Comparison of ENCODE assay signal across 24 mouse cellular contexts in the genomic region with DNA sequence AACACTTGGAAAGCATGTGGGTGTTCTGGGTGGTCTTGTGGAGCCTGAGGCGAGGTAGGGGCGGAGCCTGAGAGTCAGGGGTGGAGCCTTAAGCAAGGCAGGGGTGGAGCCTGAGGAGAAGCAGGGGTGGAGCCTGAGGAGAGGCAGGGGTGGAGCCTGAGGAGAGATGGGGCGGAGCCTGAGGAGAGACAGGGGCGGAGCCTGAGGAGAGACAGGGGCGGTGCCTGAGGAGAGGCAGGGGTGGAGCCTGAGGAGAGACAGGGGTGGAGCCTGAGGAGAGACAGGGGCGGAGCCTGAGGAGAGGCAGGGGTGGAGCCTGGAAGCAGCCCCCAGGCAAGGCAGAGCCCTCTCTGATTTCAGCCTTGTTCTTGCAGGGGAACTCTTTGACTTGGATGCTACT.
A peak's percentile ranks its signal among the peaks of the same experiment; 100 is the strongest.
DNase-seq lines count a peak whose midpoint lies in the region; ATAC-seq and TF ChIP-seq lines count a peak whose summit lies in the region.
"Had no signal": no experiment of that assay in that cellular context is flagged by ENCODE, and none has a peak within 500 bp of the region (broad histone marks: within the 10 kb centered on the region; RNA-seq: fewer than 3 reads in every experiment).

No protein-coding gene starts in this region.

- ATAC-seq in stomach, postnatal 0 days (ENCODE audit: low FRiP score, low TSS enrichment) = no peak
- no peak for ATAC-seq in intestine, embryonic 15.5 days
- ATAC-seq: activated CD4-positive, CD25-positive, alpha-beta regulatory T cell, adult 4 months; forebrain, postnatal 0 days had no signal

- no peaks in the 10 kb centered on the region for H3K36me3 ChIP-seq in ES-E14 (ENCODE audit: control insufficient read depth, insufficient read depth, low read length, poor library complexity, severe bottlenecking)
- no peaks in the 10 kb centered on the region for H3K36me3 ChIP-seq in stomach, postnatal 0 days (ENCODE audit: control insufficient read depth, insufficient read depth, low read length)
- no peaks in the 10 kb centered on the region for H3K36me3 ChIP-seq in intestine, embryonic 15.5 days
- H3K36me3 ChIP-seq: embryonic facial prominence, embryonic 10.5 days; forebrain, embryonic 10.5 days; heart, embryonic 12.5 days; limb, embryonic 12.5 days; lung, embryonic 15.5 days had no signal

- peak overlapping the region in 1 of 2 experiments; percentile 47; a peak in 1 of 4 replicates for H3K4me3 ChIP-seq in ES-E14 (ENCODE audit: insufficient read depth in 1 of 2, low read depth in 1 of 2, low read length in 2 of 2, poor library complexity in 1 of 2, severe bottlenecking in 1 of 2)
- no peak overlapping the region for H3K4me3 ChIP-seq in bone marrow, adult 2 months (replicated peaks; ENCODE audit: control insufficient read depth, low read depth, low read length)
- no peak overlapping the region for H3K4me3 ChIP-seq in stomach, postnatal 0 days (ENCODE audit: low read depth, low read length)
- H3K4me3 ChIP-seq in intestine, embryonic 15.5 days (replicated peaks) = no peak overlapping the region
- H3K4me3 ChIP-seq: embryonic facial prominence, embryonic 10.5 days; forebrain, embryonic 10.5 days; heart, embryonic 12.5 days; limb, embryonic 12.5 days; lung, embryonic 15.5 days; myocyte had no signal

- TF ChIP-seq CTCF in bone marrow, adult 2 months (IDR thresholded peaks at IDR 0.05; ENCODE audit: control insufficient read depth, insufficient read depth, low read length) = no peak
- TF ChIP-seq CTCF in stomach, postnatal 0 days (IDR thresholded peaks at IDR 0.05; ENCODE audit: low read depth) = no peak

- in situ Hi-C loops in ES-E14 (cut with MboI; ENCODE audit: low sequenced_read_pairs in 2 of 2, unreplicated experiment in 2 of 2) = loop anchor here in 1 of 2 experiments (5.0 kb wide), 1 partner anchor 54 kb away; no protein-coding TSS in a partner anchor

- no peak overlapping the region for H3K4me2 ChIP-seq in stomach, postnatal 0 days (replicated peaks; ENCODE audit: low read depth)
- H3K4me2 ChIP-seq in intestine, embryonic 15.5 days (replicated peaks) = no peak overlapping the region
- H3K4me2 ChIP-seq: heart, embryonic 12.5 days; limb, embryonic 12.5 days; lung, embryonic 15.5 days had no signal

- no peak overlapping the region for H3K9ac ChIP-seq in ES-E14 (ENCODE audit: insufficient read depth, low read depth, low read length, poor library complexity, severe bottlenecking)
- H3K9ac ChIP-seq in stomach, postnatal 0 days (ENCODE audit: low read length) = no peak overlapping the region
- H3K9ac ChIP-seq in intestine, embryonic 15.5 days = no peak overlapping the region
- H3K9ac ChIP-seq: forebrain, postnatal 0 days; heart, embryonic 12.5 days; limb, embryonic 12.5 days; liver, embryonic 14.5 days; lung, embryonic 15.5 days had no signal

- no peaks in the 10 kb centered on the region for H3K27me3 ChIP-seq in stomach, postnatal 0 days (ENCODE audit: control insufficient read depth, insufficient read depth, low read length)
- H3K27me3 ChIP-seq in intestine, embryonic 15.5 days (replicated peaks) = peaks cover 26% of the 10 kb centered on the region; the same call in 1 of the 2 replicates

- no peak overlapping the region for H3K27ac ChIP-seq in ES-E14 (ENCODE audit: insufficient read depth, low read depth, low read length, poor library complexity, severe bottlenecking)
- peak overlapping the region; percentile 64; the same call in 1 of the 2 replicates for H3K27ac ChIP-seq in bone marrow, adult 2 months (ENCODE audit: control insufficient read depth, insufficient read depth, low read depth, low read length, poor library complexity)
- no peak overlapping the region for H3K27ac ChIP-seq in stomach, postnatal 0 days (replicated peaks)
- H3K27ac ChIP-seq in intestine, embryonic 15.5 days = no peak overlapping the region
- H3K27ac ChIP-seq: embryonic facial prominence, embryonic 10.5 days; forebrain, embryonic 10.5 days; limb, embryonic 12.5 days; liver, embryonic 14.5 days; lung, embryonic 15.5 days had no signal

- DNase-seq in testis, postnatal 14 days (ENCODE audit: low spot score) = peak; percentile 36
- no peak for DNase-seq in testis, postnatal 10 days (ENCODE audit: low spot score)
- peak; percentile 89 for DNase-seq in ES-E14 (ENCODE audit: low read depth, low spot score)
- DNase-seq in stomach, postnatal 0 days (ENCODE audit: low spot score) = peak; percentile 17
- DNase-seq in left cerebral cortex, adult 9 months (ENCODE audit: low spot score in 2 of 2) = no peak
- DNase-seq in heart, postnatal 4 days = no peak
- DNase-seq: adrenal gland, adult 8-10 months; cerebellum, adult 8-10 months; forebrain, postnatal 0 days; gastrocnemius, postnatal 25 days; kidney, postnatal 14 days; lung, postnatal 36 days; midbrain, embryonic 14.5 days; thymus, postnatal 14 days had no signal

- TF ChIP-seq POLR2A in bone marrow, adult 2 months (IDR thresholded peaks at IDR 0.05; ENCODE audit: borderline replicate concordance, control insufficient read depth, low read depth, low read length) = no peak

- 87% methylated on average over 6 of the region's 6 CpGs for WGBS in bone marrow, adult 2 months
- WGBS in stomach, postnatal 0 days = 77% methylated on average over 5 of the region's 6 CpGs
- 81% methylated on average over 6 of the region's 6 CpGs for WGBS in intestine, embryonic 15.5 days

- TF ChIP-seq EP300 in stomach, postnatal 0 days (optimal IDR thresholded peaks at IDR 0.05) = no peak

- H3K4me1 ChIP-seq in ES-E14 (ENCODE audit: control insufficient read depth in 2 of 2, insufficient read depth in 2 of 2, low read length in 2 of 2, poor library complexity in 1 of 2) = peaks cover 0 to 10% of the 10 kb centered on the region in 2 experiments; a peak in 1 of 4 replicates
- H3K4me1 ChIP-seq in bone marrow, adult 2 months (ENCODE audit: control insufficient read depth, insufficient read depth, low read length) = peaks cover 19% of the 10 kb centered on the region
- H3K4me1 ChIP-seq in stomach, postnatal 0 days (replicated peaks; ENCODE audit: control insufficient read depth, insufficient read depth) = peaks cover 4% of the 10 kb centered on the region; the same call in 1 of the 2 replicates
- H3K4me1 ChIP-seq in intestine, embryonic 15.5 days (replicated peaks) = peaks cover 7% of the 10 kb centered on the region; the same call in 1 of the 2 replicates

- H3K9me3 ChIP-seq in ES-E14 (ENCODE audit: control insufficient read depth, insufficient read depth, low read depth, low read length) = no peaks in the 10 kb centered on the region
- no peaks in the 10 kb centered on the region for H3K9me3 ChIP-seq in stomach, postnatal 0 days (ENCODE audit: control insufficient read depth, low read length)
- no peaks in the 10 kb centered on the region for H3K9me3 ChIP-seq in intestine, embryonic 15.5 days
- H3K9me3 ChIP-seq: heart, embryonic 12.5 days; limb, embryonic 12.5 days; lung, embryonic 15.5 days had no signal

TF ChIP-seq in ES-E14, 5 proteins besides CTCF, POLR2A, EP300 and RAD21:
- TF ChIP-seq MAFK (IDR thresholded peaks at IDR 0.05; ENCODE audit: insufficient read depth, low read depth, low read length) = no peak
- no peak for TF ChIP-seq HCFC1 (IDR thresholded peaks at IDR 0.05; ENCODE audit: borderline replicate concordance, insufficient read depth, low read length)
- TF ChIP-seq ZNF384 (IDR thresholded peaks at IDR 0.05; ENCODE audit: low read depth, low read length) = no peak
- TF ChIP-seq ZC3H11A (IDR thresholded peaks at IDR 0.05; ENCODE audit: borderline replicate concordance, low read depth, low read length) = no peak
- no peak for TF ChIP-seq CHD2 (IDR thresholded peaks at IDR 0.05; ENCODE audit: low read depth, low read length)

Comparison
In these comparisons a context has a peak if more than half of its experiments do, and no peak if none do; other contexts are left out.
1. DNase-seq: peak in testis, postnatal 14 days (single experiment), ES-E14 (single experiment) and stomach, postnatal 0 days (single experiment); none in testis, postnatal 10 days (single experiment), left cerebral cortex, adult 9 months (0 of 2) and heart, postnatal 4 days (single experiment).